Mouse (Mus musculus) frontal cortex, postnatal 14 days (tissue): ENCODE data around the gene Shisal1.

Experiments
- DNase-seq, 2 experiments: peaks; one replicate each; pipeline ENCODE4 v3.0.0; 2022; ENCODE audit warnings: low spot score in 2 of 2

Shisal1 gene

GRCm38 (mm10) chr15:84378734-84379133 is 68.2 kb downstream of the Shisal1 start:
- no peak for DNase-seq

GRCm38 (mm10) chr15:84372801-84373200 is 74.1 kb downstream of the Shisal1 start:
- DNase-seq: no peak

GRCm38 (mm10) chr15:84367402-84367801 is 79.5 kb downstream of the Shisal1 start:
- DNase-seq: no peak

- DNase-seq: peak in 1 of 2 experiments; percentile 47
Observed at GRCm38 (mm10) chr15:84366574-84366989, 80.3 kb downstream of the Shisal1 start.

GRCm38 (mm10) chr15:84365675-84366381 is 81.1 kb downstream of the Shisal1 start:
- no peak for DNase-seq

GRCm38 (mm10) chr15:84364746-84365145 is 82.2 kb downstream of the Shisal1 start:
- DNase-seq: no peak

GRCm38 (mm10) chr15:84355081-84355480 is 91.8 kb downstream of the Shisal1 start:
- DNase-seq: no peak

GRCm38 (mm10) chr15:84351915-84352844 is 94.7 kb downstream of the Shisal1 start:
- DNase-seq: peak; percentile 42 to 58

- no peak for DNase-seq
Observed at GRCm38 (mm10) chr15:84351342-84351741, 95.6 kb downstream of the Shisal1 start.

- no peak for DNase-seq
Observed at GRCm38 (mm10) chr15:84349915-84350738, 96.8 kb downstream of the Shisal1 start.

GRCm38 (mm10) chr15:84348769-84349168 is 98.1 kb downstream of the Shisal1 start:
- DNase-seq: no peak

GRCm38 (mm10) chr15:84340926-84341325 is 106.0 kb downstream of the Shisal1 start:
- no peak for DNase-seq

GRCm38 (mm10) chr15:84337599-84337998 is 109.3 kb downstream of the Shisal1 start:
- no peak for DNase-seq

- no peak for DNase-seq
Observed at GRCm38 (mm10) chr15:84336281-84336817, 110.5 kb downstream of the Shisal1 start.

- no peak for DNase-seq
Observed at GRCm38 (mm10) chr15:84331066-84331612, 115.8 kb downstream of the Shisal1 start.

- no peak for DNase-seq
Observed at GRCm38 (mm10) chr15:84329940-84330339, 117.0 kb downstream of the Shisal1 start.
